Mouse (Mus musculus) MEL (cell line): ENCODE results near the gene Tmcc3. TPM values are rescaled to one million over a fixed set of nuclear protein-coding genes. Genes with fewer than 3 reads are reported as not detected.

Source experiments
- DNase-seq: peaks from one replicate; pipeline ENCODE4 v3.0.0; 2011; ENCODE audit warnings: low read depth, low spot score
- H3K27ac ChIP-seq: 2 replicates; pipeline ENCODE4 v1.5.1; 2012; ENCODE audit warnings: low read depth, mild to moderate bottlenecking, control low read depth, low read length, moderate library complexity; ENCODE audit not compliant: control insufficient read depth
- H3K27me3 ChIP-seq, 2 experiments: fragments of 150-350 bp in 1 of 2; sonication (generic) in 1 of 2; 2 replicates each; pipeline ENCODE4 v1.6.1; 2012; ENCODE audit warnings: low read length in 2 of 2, mild to moderate bottlenecking in 2 of 2, improper control_type of control experiment in 1 of 2, moderate library complexity in 1 of 2; ENCODE audit not compliant: insufficient read depth in 2 of 2, control insufficient read depth in 1 of 2
- H3K36me3 ChIP-seq, 2 experiments: 2 replicates each; pipeline ENCODE4 v1.6.1; 2012 to 2014; ENCODE audit warnings: low read length in 2 of 2, improper control_type of control experiment in 1 of 2, inconsistent platforms in 1 of 2, mild to moderate bottlenecking in 1 of 2; ENCODE audit not compliant: insufficient read depth in 2 of 2, control insufficient read depth in 1 of 2
- H3K4me1 ChIP-seq, 2 experiments: fragments of 150-350 bp in 1 of 2; sonication (generic) in 1 of 2; 2 replicates each; pipeline ENCODE4 v1.6.1; 2012; ENCODE audit warnings: low read length in 2 of 2, improper control_type of control experiment in 1 of 2, mild to moderate bottlenecking in 1 of 2; ENCODE audit not compliant: insufficient read depth in 2 of 2, control insufficient read depth in 1 of 2
- H3K4me3 ChIP-seq, 2 experiments: fragments of 150-350 bp in 1 of 2; sonication (generic) in 1 of 2; 2 replicates each; pipeline ENCODE4 v1.5.1; 2012; ENCODE audit warnings: low read depth in 2 of 2, low read length in 2 of 2, mild to moderate bottlenecking in 2 of 2, moderate library complexity in 2 of 2, control low read depth in 1 of 2, improper control_type of control experiment in 1 of 2; ENCODE audit not compliant: control insufficient read depth in 1 of 2, insufficient read depth in 1 of 2
- H3K79me2 ChIP-seq: 2 replicates; pipeline ENCODE4 v1.6.1; 2012; ENCODE audit warnings: mild to moderate bottlenecking, low read length, moderate library complexity; ENCODE audit not compliant: control insufficient read depth, poor library complexity, insufficient read depth
- H3K9ac ChIP-seq: 2 replicates; pipeline ENCODE4 v1.6.1; 2012; ENCODE audit warnings: low read depth, mild to moderate bottlenecking, control low read depth, low read length, moderate library complexity; ENCODE audit not compliant: control insufficient read depth, poor library complexity, severe bottlenecking
- H3K9me3 ChIP-seq: fragments of 150-350 bp; sonication (generic); replicated peaks from 2 replicates; pipeline ENCODE4 v1.6.1; 2012; ENCODE audit warnings: mild to moderate bottlenecking, low read length, improper control_type of control experiment, moderate library complexity; ENCODE audit not compliant: insufficient read depth
- CHD1 ChIP-seq: IDR thresholded peaks from 2 replicates; pipeline ENCODE4 v1.6.1; 2012; ENCODE audit warnings: low read depth, mild to moderate bottlenecking, inconsistent platforms, low read length, improper control_type of control experiment
- CHD2 ChIP-seq: IDR thresholded peaks from 2 replicates; pipeline ENCODE4 v1.6.1; 2011; ENCODE audit warnings: low read length, improper control_type of control experiment
- CTCF ChIP-seq, 3 experiments: IDR thresholded peaks in 2 of 3; conservative IDR thresholded peaks in 1 of 3; 2 replicates each; pipeline ENCODE4 v1.5.1; 2011 to 2012; ENCODE audit warnings: low read length in 3 of 3, low read depth in 2 of 3, mild to moderate bottlenecking in 2 of 3, improper control_type of control experiment in 1 of 3, inconsistent platforms in 1 of 3, mixed read lengths in 1 of 3, moderate library complexity in 1 of 3; ENCODE audit not compliant: control insufficient read depth in 1 of 3, insufficient read depth in 1 of 3, poor library complexity in 1 of 3, severe bottlenecking in 1 of 3
- EP300 ChIP-seq, 2 experiments: IDR thresholded peaks; 2 replicates each; pipeline ENCODE4 v1.6.1; 2011; ENCODE audit warnings: improper control_type of control experiment in 2 of 2, low read length in 2 of 2, low read depth in 1 of 2, mild to moderate bottlenecking in 1 of 2
- GABPA ChIP-seq: IDR thresholded peaks from 2 replicates; pipeline ENCODE4 v1.6.1; 2012; ENCODE audit warnings: low read depth, mild to moderate bottlenecking, inconsistent platforms, low read length, improper control_type of control experiment, moderate library complexity
- GATA1 ChIP-seq: IDR thresholded peaks from 2 replicates; pipeline ENCODE4 v1.6.1; 2011; ENCODE audit warnings: low read depth, low read length, improper control_type of control experiment
- KAT2A ChIP-seq: conservative IDR thresholded peaks from 2 replicates; pipeline ENCODE4 v1.6.1; 2012; ENCODE audit warnings: low read depth, low read length, improper control_type of control experiment, inconsistent platforms
- MAZ ChIP-seq: IDR thresholded peaks from 2 replicates; pipeline ENCODE4 v1.6.1; 2012; ENCODE audit warnings: low read depth, mild to moderate bottlenecking, inconsistent platforms, low read length, improper control_type of control experiment
- MXI1 ChIP-seq: IDR thresholded peaks from 2 replicates; pipeline ENCODE4 v1.6.1; 2011; ENCODE audit warnings: mild to moderate bottlenecking, low read depth, low read length, improper control_type of control experiment
- MYC ChIP-seq: IDR thresholded peaks from 2 replicates; pipeline ENCODE4 v1.6.1; 2011; ENCODE audit warnings: low read depth, mild to moderate bottlenecking, low read length, improper control_type of control experiment, moderate library complexity
- NELFE ChIP-seq: IDR thresholded peaks from 2 replicates; pipeline ENCODE4 v1.6.1; 2011; ENCODE audit warnings: low read depth, low read length, improper control_type of control experiment
- NRF1 ChIP-seq: IDR thresholded peaks from 2 replicates; pipeline ENCODE4 v1.6.1; 2014; ENCODE audit warnings: low read depth, mild to moderate bottlenecking, inconsistent platforms, low read length, improper control_type of control experiment, moderate library complexity; ENCODE audit not compliant: poor library complexity, insufficient read depth, severe bottlenecking
- RCOR1 ChIP-seq: IDR thresholded peaks from 2 replicates; pipeline ENCODE4 v1.6.1; 2012; ENCODE audit warnings: low read depth, mild to moderate bottlenecking, inconsistent platforms, low read length, improper control_type of control experiment
- SIN3A ChIP-seq: IDR thresholded peaks from 2 replicates; pipeline ENCODE4 v1.6.1; 2012; ENCODE audit warnings: low read length, improper control_type of control experiment, inconsistent platforms
- SMC3 ChIP-seq: IDR thresholded peaks from 2 replicates; pipeline ENCODE4 v1.6.1; 2011; ENCODE audit warnings: low read depth, low read length, improper control_type of control experiment
- UBTF ChIP-seq: IDR thresholded peaks from 2 replicates; pipeline ENCODE4 v1.6.1; 2012; ENCODE audit warnings: low read depth, mild to moderate bottlenecking, inconsistent platforms, low read length, improper control_type of control experiment, moderate library complexity, borderline replicate concordance; ENCODE audit not compliant: insufficient read depth
- ZKSCAN1 ChIP-seq: IDR thresholded peaks from 2 replicates; pipeline ENCODE4 v1.6.1; 2012; ENCODE audit warnings: low read depth, mild to moderate bottlenecking, inconsistent platforms, low read length, improper control_type of control experiment, moderate library complexity
- polyA plus RNA-seq, 2 experiments: library from polyadenylated mRNA; stranded (reverse) in 1 of 2; unstranded in 1 of 2; fragments of >175 nt in 1 of 2; fragments of >200 nt in 1 of 2; gene quantifications; 2 replicates each; pipeline versions ENCODE4 v1.2.1 to v1.2.4; 2012; ENCODE audit warnings: low replicate concordance in 2 of 2, low read depth in 1 of 2; ENCODE audit not compliant: insufficient read length in 2 of 2, insufficient read depth in 1 of 2, missing spikeins in 1 of 2
- total RNA-seq: library from RNA; depleted of rRNA; stranded (reverse); fragments of 300-350 nt; gene quantifications from 2 replicates; pipeline ENCODE4 v1.2.3, GENCODE M21; 2012

Tmcc3 gene
- total and polyA plus RNA-seq, 3 experiments, result 1.3 to 2.6 TPM; not detected in 1

GRCm38 (mm10) chr10:94463410-94463809, 151.7 kb downstream of the Tmcc3 start:
- no peaks in the 10 kb centered on the region for H3K4me1 ChIP-seq
- no peaks in the 10 kb centered on the region for H3K36me3 ChIP-seq
- H3K27me3 ChIP-seq, result peaks cover 8 to 11% of the 10 kb centered on the region in 2 experiments
- TF ChIP-seq ZKSCAN1, result no peak
- TF ChIP-seq EP300 (IDR thresholded peaks at IDR 0.05; ENCODE audit: low read depth in 1 of 2, low read length in 2 of 2), result no peak
- TF ChIP-seq GATA1, result no peak
- TF ChIP-seq SIN3A, result no peak
- no peak for TF ChIP-seq CTCF (IDR thresholded peaks at IDR 0.05 in 2 of 3, conservative IDR thresholded peaks at IDR 0.05 in 1 of 3; ENCODE audit: control insufficient read depth in 1 of 3, insufficient read depth in 1 of 3, low read depth in 2 of 3, low read length in 3 of 3, poor library complexity in 1 of 3, severe bottlenecking in 1 of 3)
- no peak for TF ChIP-seq NELFE
- TF ChIP-seq CHD1, result no peak
- no peak for TF ChIP-seq MYC
- no peak for DNase-seq
- no peak overlapping the region for H3K9ac ChIP-seq
- H3K79me2 ChIP-seq, result no peaks in the 10 kb centered on the region
- no peak overlapping the region for H3K4me3 ChIP-seq
- H3K9me3 ChIP-seq, result no peaks in the 10 kb centered on the region
- H3K27ac ChIP-seq, result no peak overlapping the region

GRCm38 (mm10) chr10:94465646-94466045, 153.9 kb downstream of the Tmcc3 start:
- no peak for DNase-seq
- H3K36me3 ChIP-seq, result no peaks in the 10 kb centered on the region
- H3K79me2 ChIP-seq, result no peaks in the 10 kb centered on the region
- H3K4me1 ChIP-seq, result no peaks in the 10 kb centered on the region
- no peak overlapping the region for H3K27ac ChIP-seq
- TF ChIP-seq CHD2, result no peak
- TF ChIP-seq MXI1, result no peak
- no peak for TF ChIP-seq NRF1
- TF ChIP-seq, all 39 proteins: peak for 0
- no peak overlapping the region for H3K4me3 ChIP-seq
- no peak overlapping the region for H3K9ac ChIP-seq
- no peaks in the 10 kb centered on the region for H3K9me3 ChIP-seq
- H3K27me3 ChIP-seq, result peaks cover 8 to 9% of the 10 kb centered on the region in 2 experiments

- peaks cover 10 to 12% of the 10 kb centered on the region in 2 experiments for H3K27me3 ChIP-seq
- no peaks in the 10 kb centered on the region for H3K9me3 ChIP-seq
- no peak for DNase-seq
- H3K4me1 ChIP-seq, result no peaks in the 10 kb centered on the region
- H3K4me3 ChIP-seq, result no peak overlapping the region
- no peak overlapping the region for H3K27ac ChIP-seq
- H3K79me2 ChIP-seq, result no peaks in the 10 kb centered on the region
- no peak overlapping the region for H3K9ac ChIP-seq
- no peaks in the 10 kb centered on the region for H3K36me3 ChIP-seq
- TF ChIP-seq GABPA (no peak), MXI1 (no peak), UBTF (no peak), CTCF (IDR thresholded peaks at IDR 0.05 in 2 of 3, conservative IDR thresholded peaks at IDR 0.05 in 1 of 3; ENCODE audit: control insufficient read depth in 1 of 3, insufficient read depth in 1 of 3, low read depth in 2 of 3, low read length in 3 of 3, poor library complexity in 1 of 3, severe bottlenecking in 1 of 3) (no peak), MAZ (no peak), SMC3 (no peak), MYC (no peak), RCOR1 (no peak), KAT2A (no peak)
Observed at GRCm38 (mm10) chr10:94466313-94466712, 154.6 kb downstream of the Tmcc3 start.
